Comparison of ENCODE assay signal across 8 mouse cellular contexts in the genomic region with DNA sequence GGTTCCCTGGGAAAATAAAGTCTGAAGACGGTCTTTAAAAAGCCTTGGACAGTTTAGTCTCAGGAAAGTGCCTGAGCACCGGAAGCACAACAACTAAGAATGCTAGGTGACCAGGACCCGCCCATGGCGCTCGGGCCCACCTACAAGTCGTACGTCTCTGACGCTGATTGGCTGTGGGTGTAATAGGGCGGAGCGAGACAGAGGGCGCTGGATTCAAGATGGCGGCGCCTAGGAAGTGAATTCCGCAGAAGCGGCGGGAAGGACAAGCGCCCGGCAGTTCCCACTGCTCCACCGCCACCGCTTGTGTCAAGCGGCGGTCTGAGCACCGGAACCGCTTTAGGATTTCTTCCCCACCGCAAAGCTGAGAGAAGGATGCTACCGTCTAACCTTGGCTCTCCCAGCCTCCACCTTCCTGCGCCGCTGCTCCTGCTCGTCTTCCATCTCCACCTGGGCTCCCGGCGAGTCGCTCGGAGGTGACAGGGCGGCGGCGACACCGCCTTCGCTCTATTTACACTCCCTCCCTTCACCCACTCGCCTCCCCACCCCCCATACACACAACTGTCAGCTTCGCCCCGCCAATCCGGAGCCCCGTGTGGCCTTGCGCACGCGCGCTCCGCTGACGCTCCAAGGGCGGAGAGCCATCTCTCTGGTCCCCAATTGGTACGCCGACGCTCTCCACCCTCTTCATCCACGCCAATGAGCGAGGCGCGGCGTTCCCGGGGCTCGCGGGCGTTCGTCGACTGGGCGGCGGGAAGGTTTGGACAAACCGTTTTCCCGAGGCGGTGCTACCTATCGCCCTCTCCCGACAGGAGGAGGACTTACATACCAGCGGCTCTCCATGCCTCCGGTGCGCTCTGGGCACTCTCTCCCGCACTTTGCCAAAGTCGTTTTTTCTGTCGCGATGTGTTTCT. TPM values are rescaled to one million over a fixed set of nuclear protein-coding genes. Genes with fewer than 3 reads are reported as not detected.
DNase-seq lines count a peak whose midpoint lies in the region; ATAC-seq lines count a peak whose summit lies in the region.

A gene (minus strand): TSS at position 609 of the 911 bp plus-strand sequence.

- H3K4me2 ChIP-seq in hindbrain, embryonic 14.5 days (replicated peaks), result peak within 1 kb of the TSS; percentile 89

- H3K4me1 ChIP-seq in hindbrain, embryonic 14.5 days (replicated peaks; ENCODE audit: control insufficient read depth, insufficient read depth, low read length), result peaks cover 6% of the 10 kb centered on the region

- under 1% methylated on average over 77 of the region's 78 CpGs for WGBS in hindbrain, embryonic 14.5 days

- peak within 1 kb of the TSS; percentile 93 for H3K4me3 ChIP-seq in hindbrain, embryonic 14.5 days (replicated peaks; ENCODE audit: low read length)

- peak; percentile 99 for DNase-seq in R1 (ENCODE audit: low read depth, low spot score)
- DNase-seq in cerebellum, postnatal 25 days, result peak; percentile 97 to 98
- DNase-seq in frontal cortex, postnatal 25 days (ENCODE audit: low spot score in 2 of 2), result peak; percentile 88 to 93
- DNase-seq in hindbrain, embryonic 14.5 days (ENCODE audit: low spot score), result peak; percentile 97
- DNase-seq in layer of hippocampus, postnatal 36 days, result peak; percentile 97
- peak; percentile 98 for DNase-seq in lung, postnatal 36 days
- DNase-seq in retina, postnatal 1 day, result peak; percentile 99
- peak; percentile 95 to 97 for DNase-seq in urinary bladder, adult 18-20 months (ENCODE audit: low spot score in 2 of 2)

- no peaks in the 10 kb centered on the region for H3K9me3 ChIP-seq in hindbrain, embryonic 14.5 days (ENCODE audit: control insufficient read depth, low read length)

- H3K27me3 ChIP-seq in hindbrain, embryonic 14.5 days (ENCODE audit: control insufficient read depth, insufficient read depth, low read length), result no peaks in the 10 kb centered on the region

- H3K9ac ChIP-seq in hindbrain, embryonic 14.5 days, result peak within 1 kb of the TSS; percentile 82

- peak within 1 kb of the TSS; percentile 91 for H3K27ac ChIP-seq in hindbrain, embryonic 14.5 days

- peak; percentile 99 for ATAC-seq in hindbrain, embryonic 14.5 days (ENCODE audit: low FRiP score)

- H3K36me3 ChIP-seq in hindbrain, embryonic 14.5 days (replicated peaks; ENCODE audit: control insufficient read depth, insufficient read depth), result peaks cover 13% of the 10 kb centered on the region

RNA-seq across cellular contexts. Expression of the gene that starts here (rescaled TPM):
- polyA plus RNA-seq in hindbrain, embryonic 14.5 days (2014; fragmentation: Nextera tagmentation; extraction: Ambion mirVana), result 5.4 and 7.8 TPM in 2 replicates
- total RNA-seq in layer of hippocampus, postnatal 36 days (2021), result 10 to 100 TPM; 20.7 to 24.1 TPM

Comparison
In these comparisons a context has a peak if more than half of its experiments do, and no peak if none do; other contexts are left out.
1. Peak in every context shown above with its lines: DNase-seq, ATAC-seq, H3K4me3 ChIP-seq and H3K27ac ChIP-seq.